Mouse (Mus musculus): ENCODE measurements around the gene Golga3. TPM values are rescaled to one million over a fixed set of nuclear protein-coding genes. Genes with fewer than 3 reads are reported as not detected.

Gene Golga3
- 7.1 TPM for polyA plus RNA-seq (2014; fragmentation: Illumina TruSeq; extraction: RNeasy Lipid Tissue Mini Kit (QIAGEN cat#74804); ENCODE audit: insufficient read depth, low read depth, low replicate concordance)

DNA sequence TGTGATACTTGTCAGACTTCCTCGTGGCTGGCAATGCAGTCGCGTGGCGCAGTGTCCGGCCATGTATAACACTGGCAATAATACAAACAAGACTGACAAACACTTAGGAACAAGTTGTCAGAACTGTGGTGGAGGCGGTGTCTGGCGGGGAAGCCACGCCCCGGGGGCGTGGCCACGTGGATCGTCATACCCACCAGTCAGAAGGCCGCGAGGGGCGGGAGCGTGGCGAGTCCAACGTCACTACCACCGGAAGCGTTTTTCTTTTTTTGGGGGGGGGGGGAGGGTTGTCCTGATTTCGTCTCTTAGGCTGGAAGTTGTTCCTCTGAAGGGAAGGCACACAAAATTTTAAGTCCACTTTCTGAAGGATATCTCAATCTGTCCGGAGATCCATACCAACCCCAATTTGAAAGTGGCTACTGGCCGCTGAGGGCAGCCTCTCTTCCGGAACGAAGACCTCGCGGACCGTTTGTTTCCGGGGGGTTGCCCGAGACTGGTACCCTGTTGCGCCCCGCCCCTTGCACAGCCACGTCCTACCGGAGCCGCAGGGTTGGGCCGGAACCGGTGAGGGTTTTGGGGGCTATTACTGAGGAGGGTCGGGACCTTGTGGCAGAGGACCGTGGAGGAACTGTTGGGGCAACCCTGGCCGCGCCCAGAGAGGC, at the start of gene Golga3:
Gene Golga3 (plus strand): TSS at position 340 of the 659 bp plus-strand sequence.

DNA sequence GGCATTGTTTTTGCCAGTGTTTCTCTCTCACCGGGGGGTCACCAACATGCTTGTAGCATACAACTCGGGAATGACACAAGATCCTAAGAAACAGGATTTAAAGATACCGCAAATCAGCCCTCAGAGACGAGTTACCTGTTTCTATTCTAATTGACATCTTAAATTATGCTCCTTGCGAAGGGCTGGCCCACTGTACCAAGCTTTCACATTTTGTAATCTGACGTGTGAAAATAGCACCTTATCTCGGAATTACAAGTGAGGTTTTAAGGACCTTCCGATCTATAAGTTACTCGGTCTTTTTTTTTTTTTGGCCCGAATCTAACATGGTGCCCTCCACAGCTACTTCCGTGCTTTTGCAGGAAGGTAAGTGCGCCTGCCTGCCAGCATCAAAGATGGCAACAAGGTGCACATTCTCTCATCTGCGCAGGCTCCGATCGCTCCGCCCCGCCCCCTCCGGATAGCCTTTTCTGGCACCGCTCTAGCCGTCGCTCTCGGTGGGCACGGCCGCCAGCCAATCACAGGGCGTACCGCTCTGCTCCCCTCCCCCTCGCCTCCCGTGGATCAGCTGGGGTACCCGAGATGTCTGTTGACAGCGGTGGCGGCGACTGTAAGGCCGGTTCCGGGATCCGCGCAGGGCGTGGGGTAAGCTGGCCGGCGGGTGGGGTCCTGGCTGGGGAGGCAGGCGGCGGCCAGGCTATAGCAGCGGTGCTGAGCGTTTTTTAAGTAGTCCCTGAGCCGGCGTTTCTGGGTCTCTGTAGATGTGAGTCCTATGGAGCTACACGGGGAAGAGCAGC, 41.0 kb upstream of the Golga3 start, which contains the start of gene Chfr:
Gene Chfr (plus strand): TSS at position 550 of the 794 bp plus-strand sequence.

DNA sequence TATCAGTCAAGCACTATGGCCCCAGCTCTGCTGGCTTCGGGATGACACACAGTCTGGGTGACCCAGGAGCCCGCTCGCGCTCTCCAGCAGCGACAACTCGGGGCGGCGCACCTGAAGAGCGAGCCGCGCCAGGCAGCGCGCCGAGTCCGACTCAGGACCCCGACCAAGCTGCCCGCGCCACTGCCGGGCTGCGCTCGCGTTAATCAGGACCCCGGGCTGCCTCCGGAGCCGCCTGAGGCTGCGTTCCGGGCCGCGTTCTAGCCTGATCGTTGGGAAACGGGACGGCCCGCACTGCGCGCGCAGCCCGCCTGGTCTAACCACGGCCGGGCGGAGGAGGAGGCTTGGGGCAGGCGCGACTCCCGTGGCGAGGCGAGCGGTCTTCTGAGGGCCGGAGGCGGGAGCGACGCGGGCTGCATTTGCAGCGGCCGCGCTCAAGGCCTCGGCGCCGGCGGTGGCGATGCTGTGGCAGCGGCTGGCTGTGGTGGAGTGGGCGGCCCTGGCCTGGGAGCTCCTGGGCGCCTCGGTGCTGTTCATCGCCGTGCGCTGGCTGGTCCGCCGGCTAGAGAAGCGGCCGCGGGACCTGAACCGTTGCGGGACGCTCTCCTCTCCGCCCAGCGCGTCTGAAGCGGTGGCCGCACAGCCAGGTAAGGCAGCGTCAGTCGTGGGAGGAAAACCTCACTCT, 54.4 kb downstream of the Golga3 start, which contains the start of gene Ankle2:
Gene Ankle2 (plus strand): TSS at position 225 of the 682 bp plus-strand sequence.

GRCm38 (mm10) chr5:110269141-110270101, 92.9 kb downstream of the Golga3 start, which contains the start of gene Pgam5:
Gene Pgam5 (minus strand): TSS chr5:110269913.

Other genes starting within 250 kb of the Golga3 start
- 13.1 TPM for gene Zfp932, start 180.2 kb upstream of the Golga3 start, polyA plus RNA-seq (2014; fragmentation: Illumina TruSeq; extraction: RNeasy Lipid Tissue Mini Kit (QIAGEN cat#74804); ENCODE audit: insufficient read depth, low read depth, low replicate concordance)
- gene Gm17655, start 104.2 kb upstream of the Golga3 start, polyA plus RNA-seq (2014; fragmentation: Illumina TruSeq; extraction: RNeasy Lipid Tissue Mini Kit (QIAGEN cat#74804); ENCODE audit: insufficient read depth, low read depth, low replicate concordance): 1.9 TPM
- 0.23 TPM for gene Gm35315, start 82.3 kb upstream of the Golga3 start, polyA plus RNA-seq (2014; fragmentation: Illumina TruSeq; extraction: RNeasy Lipid Tissue Mini Kit (QIAGEN cat#74804); ENCODE audit: insufficient read depth, low read depth, low replicate concordance)
- 0.45 TPM for gene Plcxd1, start 76.7 kb upstream of the Golga3 start, polyA plus RNA-seq (2014; fragmentation: Illumina TruSeq; extraction: RNeasy Lipid Tissue Mini Kit (QIAGEN cat#74804); ENCODE audit: insufficient read depth, low read depth, low replicate concordance)
- 32.5 TPM for gene Gtpbp6, start 68.5 kb upstream of the Golga3 start, polyA plus RNA-seq (2014; fragmentation: Illumina TruSeq; extraction: RNeasy Lipid Tissue Mini Kit (QIAGEN cat#74804); ENCODE audit: insufficient read depth, low read depth, low replicate concordance)
- 2.1 TPM for gene Zfp605, start 66.6 kb upstream of the Golga3 start, polyA plus RNA-seq (2014; fragmentation: Illumina TruSeq; extraction: RNeasy Lipid Tissue Mini Kit (QIAGEN cat#74804); ENCODE audit: insufficient read depth, low read depth, low replicate concordance)
- gene Chfr, start 40.9 kb upstream of the Golga3 start, polyA plus RNA-seq (2014; fragmentation: Illumina TruSeq; extraction: RNeasy Lipid Tissue Mini Kit (QIAGEN cat#74804); ENCODE audit: insufficient read depth, low read depth, low replicate concordance): 17.1 TPM
- gene Ankle2, start 54.3 kb downstream of the Golga3 start, polyA plus RNA-seq (2014; fragmentation: Illumina TruSeq; extraction: RNeasy Lipid Tissue Mini Kit (QIAGEN cat#74804); ENCODE audit: insufficient read depth, low read depth, low replicate concordance): 9.2 TPM
- 16.7 TPM for gene Pgam5, start 93.2 kb downstream of the Golga3 start, polyA plus RNA-seq (2014; fragmentation: Illumina TruSeq; extraction: RNeasy Lipid Tissue Mini Kit (QIAGEN cat#74804); ENCODE audit: insufficient read depth, low read depth, low replicate concordance)
- gene Pxmp2, start 109.5 kb downstream of the Golga3 start, polyA plus RNA-seq (2014; fragmentation: Illumina TruSeq; extraction: RNeasy Lipid Tissue Mini Kit (QIAGEN cat#74804); ENCODE audit: insufficient read depth, low read depth, low replicate concordance): 21.2 TPM
- gene Pole, start 109.6 kb downstream of the Golga3 start, polyA plus RNA-seq (2014; fragmentation: Illumina TruSeq; extraction: RNeasy Lipid Tissue Mini Kit (QIAGEN cat#74804); ENCODE audit: insufficient read depth, low read depth, low replicate concordance): 1.0 TPM
- 0.56 TPM for gene P2rx2, start 166.5 kb downstream of the Golga3 start, polyA plus RNA-seq (2014; fragmentation: Illumina TruSeq; extraction: RNeasy Lipid Tissue Mini Kit (QIAGEN cat#74804); ENCODE audit: insufficient read depth, low read depth, low replicate concordance)
- gene Lrcol1, start 168.0 kb downstream of the Golga3 start, polyA plus RNA-seq (2014; fragmentation: Illumina TruSeq; extraction: RNeasy Lipid Tissue Mini Kit (QIAGEN cat#74804); ENCODE audit: insufficient read depth, low read depth, low replicate concordance): 0.40 TPM

Measured in lung, adult 10 weeks (tissue).